Mouse (Mus musculus): ENCODE data around the gene Olfr1084. TPM values are rescaled to one million over a fixed set of nuclear protein-coding genes. Genes with fewer than 3 reads are reported as not detected.
"Not testable (repeated sequence)": the region's sequence is repeated elsewhere in the genome, so short reads cannot be mapped to it uniquely, and the experiment has no call there.

Olfr1084 gene
- total RNA-seq (2021) = not detected

- intact Hi-C loops (cut with DNase I); DNase-seq: not testable (repeated sequence)
These were observed at the start of gene Olfr1084 for GRCm38 (mm10) chr2:86639625-86640024. Gene Olfr1084, minus strand, starts transcription at chr2:86639725.

- intact Hi-C loops (cut with DNase I) = no loop called here
- no peak for DNase-seq
These were observed 40.5 kb upstream of the Olfr1084 start, which contains the start of gene Olfr1086 for GRCm38 (mm10) chr2:86679992-86680391. Gene Olfr1086, minus strand, starts transcription at chr2:86680092.

- intact Hi-C loops (cut with DNase I) = no loop called here
These were observed 22.4 kb upstream of the Olfr1084 start, which contains the start of gene Olfr1085 for GRCm38 (mm10) chr2:86661919-86662318. Gene Olfr1085, minus strand, starts transcription at chr2:86662019.

DNA sequence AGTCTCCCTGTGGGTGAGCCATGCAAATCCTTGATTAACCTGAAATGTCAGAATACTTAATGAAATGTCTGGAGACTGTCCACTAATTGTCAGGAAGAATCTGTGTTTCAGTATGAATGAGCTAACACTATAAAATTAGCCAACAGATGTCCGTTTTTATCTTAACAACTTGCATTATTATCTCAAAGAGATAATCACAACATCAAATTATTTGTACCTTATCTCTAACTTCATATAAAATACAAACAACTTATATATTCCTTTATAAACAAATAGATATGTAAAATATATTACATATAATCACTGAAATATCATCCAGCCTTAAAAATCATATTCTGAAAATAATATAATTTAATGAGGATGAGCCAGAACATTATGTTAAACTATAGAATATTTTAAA is 40.7 kb downstream of the Olfr1084 start, which contains the start of gene Olfr1082:
Gene Olfr1082 (minus strand): TSS at position 101 of the 400 bp plus-strand sequence.
- DNase-seq; intact Hi-C loops (cut with DNase I): not testable (repeated sequence)

More at GRCm38 (mm10) chr2:86661919-86662318, 22.4 kb upstream of the Olfr1084 start, which contains the start of gene Olfr1085:
- no peak for DNase-seq

Other genes with a start within 250 kb of the Olfr1084 start
- gene Olfr1061, start 225.7 kb downstream of the Olfr1084 start, total RNA-seq (2021) = not detected
- gene Olfr1062, start 213.0 kb downstream of the Olfr1084 start, total RNA-seq (2021) = not detected
- gene Olfr1065, start 189.1 kb downstream of the Olfr1084 start, total RNA-seq (2021) = not detected
- gene Olfr1066, start 183.5 kb downstream of the Olfr1084 start, total RNA-seq (2021) = not detected
- gene Olfr228, start 152.3 kb downstream of the Olfr1084 start, total RNA-seq (2021) = not detected
- gene Olfr1076, start 131.3 kb downstream of the Olfr1084 start, total RNA-seq (2021) = not detected
- gene Olfr1079, start 97.2 kb downstream of the Olfr1084 start, total RNA-seq (2021) = not detected
- gene Olfr1080, start 81.5 kb downstream of the Olfr1084 start, total RNA-seq (2021) = not detected
- gene Olfr1082, start 40.8 kb downstream of the Olfr1084 start, total RNA-seq (2021) = not detected
- not detected for gene Olfr1085, start 22.3 kb upstream of the Olfr1084 start, total RNA-seq (2021)
- not detected for gene Olfr1086, start 40.4 kb upstream of the Olfr1084 start, total RNA-seq (2021)
- gene Olfr1087, start 58.7 kb upstream of the Olfr1084 start, total RNA-seq (2021) = not detected
- gene Olfr1089, start 94.0 kb upstream of the Olfr1084 start, total RNA-seq (2021) = not detected
- not detected for gene Olfr1090, start 119.3 kb upstream of the Olfr1084 start, total RNA-seq (2021)
- not detected for gene Olfr1093, start 142.8 kb upstream of the Olfr1084 start, total RNA-seq (2021)
- not detected for gene Olfr141, start 170.3 kb upstream of the Olfr1084 start, total RNA-seq (2021)
- not detected for gene Olfr1094, start 184.9 kb upstream of the Olfr1084 start, total RNA-seq (2021)
- not detected for gene Olfr1095, start 212.0 kb upstream of the Olfr1084 start, total RNA-seq (2021)
- not detected for gene Gm13723, start 235.1 kb upstream of the Olfr1084 start, total RNA-seq (2021)